Mouse (Mus musculus) G1E (cell line): ENCODE data around the gene Hapln4. TPM values are rescaled to one million over a fixed set of nuclear protein-coding genes. Genes with fewer than 3 reads are reported as not detected.

Experiments used
- ATAC-seq: 2 replicates; pipeline ENCODE4 v1.8.0; 2016; ENCODE audit warnings: mild to moderate bottlenecking; ENCODE audit not compliant: insufficient number of reproducible peaks, poor library complexity, low FRiP score, severe bottlenecking; ENCODE audit errors: extremely low read depth
- DNase-seq: peaks from one replicate; pipeline ENCODE4 v3.0.0; 2012; ENCODE audit warnings: low spot score
- H3K27me3 ChIP-seq: 2 replicates; pipeline ENCODE4 v1.6.1; 2012; ENCODE audit warnings: mild to moderate bottlenecking, low read length, inconsistent platforms; ENCODE audit not compliant: insufficient read depth
- H3K36me3 ChIP-seq: replicated peaks from 2 replicates; pipeline ENCODE3; 2012; ENCODE audit warnings: mild to moderate bottlenecking, inconsistent platforms
- H3K4me1 ChIP-seq: 2 replicates; pipeline ENCODE4 v1.6.1; 2012; ENCODE audit warnings: low read depth, low read length, inconsistent platforms, mixed read lengths; ENCODE audit not compliant: insufficient read depth
- H3K4me3 ChIP-seq: 2 replicates; pipeline ENCODE4 v1.5.1; 2012; ENCODE audit warnings: low read depth, mild to moderate bottlenecking, inconsistent platforms, low read length, moderate library complexity, mixed read lengths
- H3K9me3 ChIP-seq: replicated peaks from 2 replicates; pipeline ENCODE4 v1.6.1; 2012; ENCODE audit warnings: inconsistent platforms
- CTCF ChIP-seq: IDR thresholded peaks from 2 replicates; pipeline ENCODE4 v1.5.1; 2012; ENCODE audit warnings: low read depth, low read length, inconsistent platforms, mixed read lengths
- GATA1 ChIP-seq: IDR thresholded peaks from 2 replicates; pipeline ENCODE4 v1.6.1; 2012; ENCODE audit warnings: borderline replicate concordance, low read length, inconsistent platforms, mixed read lengths
- GATA2 ChIP-seq: IDR thresholded peaks from 2 replicates; pipeline ENCODE4 v1.6.1; 2012; ENCODE audit warnings: low read depth, low read length, inconsistent platforms, borderline replicate concordance
- POLR2AphosphoS5 ChIP-seq: IDR thresholded peaks from 2 replicates; pipeline ENCODE4 v1.6.1; 2012; ENCODE audit warnings: low read depth, low read length, inconsistent platforms; ENCODE audit not compliant: insufficient replicate concordance
- TAL1 ChIP-seq: conservative IDR thresholded peaks from 2 replicates; pipeline ENCODE4 v1.6.1; 2012; ENCODE audit warnings: low read depth, low read length, inconsistent platforms, mixed read lengths
- polyA plus RNA-seq: library from polyadenylated mRNA; stranded (reverse); fragments of >175 nt; gene quantifications from 2 replicates; pipeline ENCODE4 v1.2.3, GENCODE M21; 2012
- total RNA-seq, 2 experiments: library from RNA; stranded (forward) in 1 of 2; stranded (reverse) in 1 of 2; fragments of 200-1000 nt in 1 of 2; fragments of >200 nt in 1 of 2; fragmentation: Nextera tagmentation in 1 of 2; gene quantifications; 2 replicates each; pipeline ENCODE4 v1.2.3; 2014 to 2017

The Hapln4 gene
- total and polyA plus RNA-seq, 3 experiments, result 0.05 TPM; not detected in 2

DNA sequence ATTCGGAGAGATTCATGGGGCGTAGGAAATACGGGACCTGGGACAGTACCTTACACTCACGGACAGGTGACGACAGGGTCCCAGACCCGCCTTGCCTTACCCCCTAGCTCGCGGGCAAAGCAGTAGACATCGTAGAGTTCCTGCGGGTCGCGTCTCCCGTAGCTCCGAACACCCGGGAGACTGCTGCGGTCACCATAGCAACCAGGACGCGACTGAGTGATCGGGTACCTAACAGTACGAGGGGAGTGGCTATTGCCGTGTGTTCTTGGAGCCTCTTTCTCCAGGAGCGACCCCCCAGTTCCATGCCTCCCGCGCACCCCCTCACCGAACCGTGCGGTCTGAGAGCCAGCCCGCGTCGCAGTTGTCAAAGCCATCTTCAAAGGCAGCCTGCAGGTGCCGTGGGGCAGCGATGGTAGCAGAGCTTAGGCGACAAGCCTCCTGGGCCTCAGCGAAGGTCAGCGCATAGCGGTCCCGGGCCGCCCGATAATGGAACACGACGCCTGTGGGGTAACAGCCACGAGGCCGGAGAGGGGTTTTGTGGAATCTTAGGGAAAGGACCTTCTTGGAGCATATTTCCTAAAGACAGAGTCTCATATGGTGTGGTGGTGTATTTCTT, 29.3 kb downstream of the Hapln4 start:
- ATAC-seq (no peak), DNase-seq (no peak)
- no peaks in the 10 kb centered on the region for H3K36me3 ChIP-seq
- H3K27me3 ChIP-seq, result peaks cover 29% of the 10 kb centered on the region
- H3K9me3 ChIP-seq, result no peaks in the 10 kb centered on the region
- TF ChIP-seq GATA2, result no peak
- no peak for TF ChIP-seq CTCF
- no peak for TF ChIP-seq GATA1
- TF ChIP-seq TAL1, result no peak
- TF ChIP-seq POLR2AphosphoS5, result no peak
- H3K4me3 ChIP-seq, result no peak overlapping the region
- H3K4me1 ChIP-seq, result no peaks in the 10 kb centered on the region

GRCm38 (mm10) chr8:70114488-70114887, 31.2 kb downstream of the Hapln4 start:
- Histone ChIP-seq H3K27me3 (peaks cover 39% of the 10 kb centered on the region), H3K4me1 (0 out of 2 replicates have a peak, but pooled peaks cover 2% of the 10 kb centered on the region), H3K9me3 (no peaks in the 10 kb centered on the region), H3K36me3 (no peaks in the 10 kb centered on the region), H3K4me3 (no peak overlapping the region)
- TF ChIP-seq GATA1, result no peak
- no peak for TF ChIP-seq POLR2AphosphoS5
- no peak for TF ChIP-seq TAL1
- no peak for TF ChIP-seq CTCF
- TF ChIP-seq GATA2, result no peak
- no peak for DNase-seq
- ATAC-seq, result no peak

- DNase-seq (no peak), ATAC-seq (no peak)
- Histone ChIP-seq H3K4me1 (0 out of 2 replicates have a peak, but pooled peaks cover 2% of the 10 kb centered on the region), H3K36me3 (no peaks in the 10 kb centered on the region), H3K27me3 (peaks cover 37% of the 10 kb centered on the region), H3K4me3 (no peak overlapping the region), H3K9me3 (no peaks in the 10 kb centered on the region)
- TF ChIP-seq POLR2AphosphoS5, result no peak
- no peak for TF ChIP-seq CTCF
- no peak for TF ChIP-seq TAL1
- TF ChIP-seq GATA2, result no peak
- no peak for TF ChIP-seq GATA1
Observed at GRCm38 (mm10) chr8:70114892-70115291, 31.6 kb downstream of the Hapln4 start.

DNA sequence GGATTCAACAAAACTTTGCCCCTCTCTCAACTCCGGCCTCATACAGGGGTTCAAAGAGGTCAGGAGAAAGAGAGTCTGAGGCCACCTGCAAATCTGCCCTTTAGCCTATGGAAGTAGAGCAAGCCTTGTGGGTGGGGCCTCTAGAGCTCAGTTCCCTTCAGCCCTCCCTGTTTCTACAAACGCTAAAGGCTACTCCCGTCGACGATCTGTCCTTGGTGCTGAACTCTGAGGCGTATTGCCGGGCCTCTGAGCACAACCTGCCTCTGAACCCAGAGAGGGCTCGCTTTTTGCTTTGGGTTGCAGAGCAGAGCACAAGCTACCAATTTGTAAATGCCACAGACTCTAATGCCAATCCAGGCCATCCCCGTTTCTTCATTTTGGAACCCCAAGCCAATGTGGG, 34.4 kb downstream of the Hapln4 start:
- DNase-seq, result peak; percentile 64
- ATAC-seq, result no peak
- Histone ChIP-seq H3K36me3 (no peaks in the 10 kb centered on the region), H3K4me3 (no peak overlapping the region), H3K27me3 (peaks cover 37% of the 10 kb centered on the region), H3K9me3 (no peaks in the 10 kb centered on the region), H3K4me1 (0 out of 2 replicates have a peak, but pooled peaks cover 2% of the 10 kb centered on the region)
- no peak for TF ChIP-seq GATA1
- no peak for TF ChIP-seq CTCF
- no peak for TF ChIP-seq GATA2
- TF ChIP-seq TAL1, result no peak
- no peak for TF ChIP-seq POLR2AphosphoS5

GRCm38 (mm10) chr8:70118726-70119700, 35.8 kb downstream of the Hapln4 start:
- no peak for ATAC-seq
- Histone ChIP-seq H3K4me1 (0 out of 2 replicates have a peak, but pooled peaks cover 2% of the 10 kb centered on the region), H3K4me3 (no peak overlapping the region), H3K27me3 (peaks cover 39% of the 10 kb centered on the region), H3K9me3 (no peaks in the 10 kb centered on the region), H3K36me3 (no peaks in the 10 kb centered on the region)
- no peak for DNase-seq
- no peak for TF ChIP-seq GATA1
- no peak for TF ChIP-seq GATA2

DNA sequence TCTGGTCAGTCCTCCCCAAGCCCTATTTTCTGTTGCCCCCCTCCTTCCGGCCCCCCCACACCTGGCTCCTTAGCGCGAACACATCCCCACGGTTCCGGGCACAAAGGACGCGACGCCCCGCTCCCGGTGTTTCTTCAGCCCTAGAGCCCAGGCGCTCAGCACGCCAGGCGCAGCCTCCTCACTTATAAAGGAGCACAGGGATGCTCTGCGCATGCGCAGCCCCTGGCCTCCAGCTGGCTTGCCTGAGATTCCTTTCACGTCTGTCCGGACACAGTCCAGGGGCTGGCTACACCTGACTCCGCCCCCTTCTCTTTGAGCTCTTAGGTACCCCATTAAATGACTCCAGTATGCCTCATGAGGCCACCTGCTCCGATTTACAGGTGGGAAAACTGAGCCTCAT, 37.4 kb downstream of the Hapln4 start, which contains the start of gene Ncan:
Ncan (minus strand) TSS at position 207 of the 400 bp plus-strand sequence.
- TF ChIP-seq GATA1, result no peak
- Histone ChIP-seq H3K27me3 (peaks cover 46% of the 10 kb centered on the region), H3K36me3 (no peaks in the 10 kb centered on the region), H3K4me1 (peaks cover 2% of the 10 kb centered on the region; the same call in 1 of the 2 replicates), H3K9me3 (no peaks in the 10 kb centered on the region), H3K4me3 (no peak within 1 kb of the TSS)
- DNase-seq (no peak), ATAC-seq (no peak)
